Mouse (Mus musculus) ES-E14 (cell line): ENCODE data around the gene Colgalt2. TPM values are rescaled to one million over a fixed set of nuclear protein-coding genes. Genes with fewer than 3 reads are reported as not detected.

Experiments
- DNase-seq: peaks from one replicate; pipeline ENCODE4 v3.0.0-alpha.2; 2013; ENCODE audit warnings: low read depth, low spot score
- H3K27ac ChIP-seq: 2 replicates; pipeline ENCODE4 v1.5.1; 2012; ENCODE audit warnings: low read depth, mild to moderate bottlenecking, low read length, moderate library complexity, mixed read lengths; ENCODE audit not compliant: poor library complexity, insufficient read depth, severe bottlenecking
- H3K36me3 ChIP-seq: 2 replicates; pipeline ENCODE4 v1.6.1; 2012; ENCODE audit warnings: mild to moderate bottlenecking, low read length, moderate library complexity, mixed read lengths; ENCODE audit not compliant: control insufficient read depth, poor library complexity, insufficient read depth, severe bottlenecking
- H3K4me1 ChIP-seq, 2 experiments: fragments of 150-350 bp in 1 of 2; sonication (generic) in 1 of 2; 2 replicates each; pipeline ENCODE4 v1.6.1; 2012; ENCODE audit warnings: low read length in 2 of 2, mild to moderate bottlenecking in 1 of 2, mixed read lengths in 1 of 2; ENCODE audit not compliant: control insufficient read depth in 2 of 2, insufficient read depth in 2 of 2, poor library complexity in 1 of 2
- H3K4me3 ChIP-seq, 2 experiments: fragments of 150-350 bp in 1 of 2; sonication (generic) in 1 of 2; 2 replicates each; pipeline ENCODE4 v1.5.1; 2012; ENCODE audit warnings: low read length in 2 of 2, low read depth in 1 of 2, mild to moderate bottlenecking in 1 of 2, mixed read lengths in 1 of 2; ENCODE audit not compliant: insufficient read depth in 1 of 2, poor library complexity in 1 of 2, severe bottlenecking in 1 of 2
- H3K9ac ChIP-seq: 2 replicates; pipeline ENCODE4 v1.6.1; 2012; ENCODE audit warnings: low read depth, mild to moderate bottlenecking, low read length, mixed read lengths; ENCODE audit not compliant: poor library complexity, insufficient read depth, severe bottlenecking
- H3K9me3 ChIP-seq: fragments of 150-350 bp; sonication (generic); 2 replicates; pipeline ENCODE4 v1.6.1; 2012; ENCODE audit warnings: low read depth, mild to moderate bottlenecking, low read length; ENCODE audit not compliant: control insufficient read depth, insufficient read depth
- CHD2 ChIP-seq: IDR thresholded peaks from 2 replicates; pipeline ENCODE4 v1.6.1; 2014; ENCODE audit warnings: mild to moderate bottlenecking, low read depth, low read length, inconsistent platforms
- HCFC1 ChIP-seq: IDR thresholded peaks from 2 replicates; pipeline ENCODE4 v1.6.1; 2012; ENCODE audit warnings: low read length, inconsistent platforms, borderline replicate concordance; ENCODE audit not compliant: insufficient read depth
- MAFK ChIP-seq: IDR thresholded peaks from 2 replicates; pipeline ENCODE4 v1.6.1; 2014; ENCODE audit warnings: mild to moderate bottlenecking, low read depth, low read length, inconsistent platforms; ENCODE audit not compliant: insufficient read depth
- ZC3H11A ChIP-seq: IDR thresholded peaks from 2 replicates; pipeline ENCODE4 v1.6.1; 2012; ENCODE audit warnings: low read depth, mild to moderate bottlenecking, inconsistent platforms, low read length, borderline replicate concordance
- ZNF384 ChIP-seq: IDR thresholded peaks from 2 replicates; pipeline ENCODE4 v1.6.1; 2012; ENCODE audit warnings: low read depth, low read length, inconsistent platforms
- in situ Hi-C, 2 experiments: fragments of 600-800 bp; cut with MboI; formaldehyde crosslinking; loops; one replicate each; pipeline ENCODE4 v1.15.1; 2025; ENCODE audit warnings: low sequenced_read_pairs in 2 of 2, inconsistent platforms in 1 of 2; ENCODE audit not compliant: unreplicated experiment in 2 of 2
- total RNA-seq: library from RNA; depleted of rRNA; stranded (reverse); fragments of 300-350 nt; gene quantifications from 2 replicates; pipeline ENCODE4 v1.2.3, GENCODE M21; 2012; rRNA removed

Colgalt2 gene
- total RNA-seq: 0.13 and 0.16 TPM in 2 replicates

DNA sequence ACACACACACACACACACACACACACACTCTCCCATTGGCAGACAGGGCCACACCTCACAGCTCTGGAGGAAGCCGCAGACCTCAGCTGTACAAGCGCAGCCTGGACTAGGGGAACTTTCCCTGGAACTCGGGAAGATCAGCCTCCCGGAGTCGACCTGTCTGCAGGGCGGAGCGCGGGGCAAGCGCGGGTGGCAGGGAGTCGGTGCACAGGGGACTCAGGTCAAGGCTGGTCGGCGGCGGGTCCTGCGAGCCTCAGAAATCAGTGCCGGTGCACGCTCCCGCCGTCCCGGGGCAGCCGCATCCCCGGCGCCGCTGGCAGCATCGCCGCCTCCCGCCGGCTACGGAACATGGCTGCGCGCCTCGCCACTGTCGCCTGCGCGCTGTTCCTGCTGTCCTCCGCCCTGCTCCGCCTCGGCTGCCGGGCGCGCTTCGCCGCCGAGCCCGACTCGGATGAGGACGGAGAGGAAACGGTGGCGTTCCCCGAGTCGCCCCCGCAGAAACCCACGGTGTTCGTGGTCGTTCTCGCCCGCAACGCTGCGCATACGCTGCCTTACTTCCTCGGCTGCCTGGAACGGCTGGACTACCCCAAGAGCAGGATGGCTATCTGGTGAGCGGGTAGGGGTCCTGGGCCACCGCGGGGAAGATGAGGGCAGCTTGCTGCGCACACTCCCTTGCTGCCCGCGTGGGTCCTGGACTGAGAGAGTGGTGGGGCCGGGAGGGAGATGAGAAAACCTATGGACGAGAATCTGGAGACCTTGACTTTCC, at the start of gene Colgalt2:
Colgalt2 (plus strand) TSS at position 41 of the 766 bp plus-strand sequence.
- no peaks in the 10 kb centered on the region for H3K36me3 ChIP-seq
- H3K4me3 ChIP-seq: peak within 1 kb of the TSS; percentile 68 to 76
- in situ Hi-C loops: no loop called here
- H3K9ac ChIP-seq: peak within 1 kb of the TSS; percentile 53
- TF ChIP-seq MAFK (no peak), ZC3H11A (no peak), CHD2 (no peak), ZNF384 (no peak), HCFC1 (no peak)
- no peak within 1 kb of the TSS for H3K27ac ChIP-seq
- no peaks in the 10 kb centered on the region for H3K9me3 ChIP-seq
- DNase-seq: no peak
- H3K4me1 ChIP-seq: no peaks in the 10 kb centered on the region

- H3K9ac ChIP-seq: no peak overlapping the region
- H3K4me3 ChIP-seq: no peak overlapping the region
- H3K36me3 ChIP-seq: no peaks in the 10 kb centered on the region
- in situ Hi-C loops: no loop called here
- no peaks in the 10 kb centered on the region for H3K4me1 ChIP-seq
- H3K9me3 ChIP-seq: no peaks in the 10 kb centered on the region
- H3K27ac ChIP-seq: no peak overlapping the region
- DNase-seq: no peak
- no peak for TF ChIP-seq ZC3H11A
- 0 out of 2 replicates have a peak, but pooled peaks have one; percentile 48 for TF ChIP-seq ZNF384
Observed at GRCm38 (mm10) chr1:152356721-152357120, 42.9 kb upstream of the Colgalt2 start.

DNA sequence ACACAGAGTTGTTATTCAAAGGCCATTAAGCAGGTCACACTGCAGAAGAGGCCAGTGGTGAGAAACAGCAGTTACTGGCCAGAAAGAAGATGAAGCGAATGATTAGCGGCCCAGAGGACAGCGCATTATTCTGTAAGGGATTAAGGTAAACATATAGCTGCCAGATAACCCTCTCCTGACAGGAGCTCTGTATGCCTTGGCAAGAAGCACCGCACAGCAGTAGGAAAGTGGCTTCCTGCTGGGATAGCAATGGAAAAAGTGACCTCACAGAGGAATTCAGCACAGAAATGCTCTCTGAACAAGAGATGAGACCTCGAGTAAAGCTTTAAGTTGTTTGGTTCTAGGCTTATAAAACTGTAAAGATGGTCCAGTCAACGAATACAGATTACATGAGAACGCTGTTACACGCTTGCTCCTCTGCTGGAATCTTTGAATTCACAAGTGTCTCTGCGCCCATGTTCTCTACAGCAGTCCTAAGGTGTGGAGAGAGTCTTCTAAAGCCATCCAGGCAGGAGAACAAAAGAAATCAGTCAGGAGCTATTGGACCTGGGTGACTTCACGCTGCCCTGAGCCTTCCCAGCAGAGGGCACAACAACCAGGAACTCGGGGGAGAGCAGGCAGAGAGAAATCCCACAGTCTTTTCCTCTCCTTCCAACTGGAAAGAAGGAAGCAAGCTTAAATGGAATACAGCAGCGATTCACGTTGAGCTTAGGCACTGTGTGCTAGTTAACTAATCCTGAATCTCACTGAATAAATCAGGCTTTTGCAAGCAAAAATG, 31.1 kb upstream of the Colgalt2 start:
- in situ Hi-C loops: no loop called here
- no peaks in the 10 kb centered on the region for H3K9me3 ChIP-seq
- H3K4me1 ChIP-seq: no peaks in the 10 kb centered on the region
- H3K36me3 ChIP-seq: no peaks in the 10 kb centered on the region
- no peak overlapping the region for H3K4me3 ChIP-seq
- DNase-seq: no peak
- H3K9ac ChIP-seq: no peak overlapping the region
- no peak overlapping the region for H3K27ac ChIP-seq
- TF ChIP-seq HCFC1 (no peak), MAFK (no peak), ZC3H11A (no peak), CHD2 (no peak), ZNF384 (no peak)

DNA sequence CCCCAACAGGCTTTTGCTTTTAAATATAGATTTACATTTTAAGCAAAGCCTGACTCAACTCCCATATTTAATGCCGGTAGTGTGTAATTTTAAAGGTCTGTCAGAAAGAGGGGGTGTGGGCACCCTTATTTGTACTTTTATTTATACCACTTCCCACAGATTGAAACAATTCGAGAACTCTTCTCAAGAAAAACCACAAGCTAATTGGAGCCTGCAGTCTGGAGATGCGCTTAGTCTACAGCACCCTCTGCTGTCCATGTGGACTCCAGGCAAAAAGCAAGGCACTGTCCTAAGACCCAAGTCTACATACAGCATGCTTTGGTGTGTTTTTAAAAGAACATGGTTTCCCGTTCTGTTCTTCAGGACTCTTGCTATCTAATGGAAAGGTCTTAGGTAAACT, 30.5 kb upstream of the Colgalt2 start:
- peaks cover 2% of the 10 kb centered on the region; the same call in 1 of the 2 replicates for H3K36me3 ChIP-seq
- no peaks in the 10 kb centered on the region for H3K9me3 ChIP-seq
- DNase-seq: no peak
- no peak overlapping the region for H3K4me3 ChIP-seq
- TF ChIP-seq ZNF384 (no peak), HCFC1 (no peak), CHD2 (no peak), ZC3H11A (no peak), MAFK (no peak)
- in situ Hi-C loops: no loop called here
- no peaks in the 10 kb centered on the region for H3K4me1 ChIP-seq
- H3K27ac ChIP-seq: no peak overlapping the region
- H3K9ac ChIP-seq: no peak overlapping the region
